Mouse (Mus musculus): ENCODE measurements around the gene Ston2. TPM values are rescaled to one million over a fixed set of nuclear protein-coding genes. Genes with fewer than 3 reads are reported as not detected.
A peak's percentile ranks its signal among the peaks of the same experiment; 100 is the strongest.

Ston2 gene
- polyA plus RNA-seq, 1 experiment from 2014 or later: 8.0 TPM

- Histone ChIP-seq H3K4me3 (no peak overlapping the region), H3K4me1 (0 out of 2 replicates have a peak, but pooled peaks cover 5% of the 10 kb centered on the region), H3K27ac (no peak overlapping the region), H3K4me2 (replicated peaks) (no peak overlapping the region), H3K9me3 (replicated peaks) (no peaks in the 10 kb centered on the region), H3K36me3 (no peaks in the 10 kb centered on the region), H3K9ac (no peak overlapping the region), H3K27me3 (peaks cover 6% of the 10 kb centered on the region; the same call in 1 of the 2 replicates)
- 88% methylated on average over 5 of the region's 5 CpGs for WGBS
- no peak for ATAC-seq (ENCODE audit: low FRiP score)
Observed at GRCm38 (mm10) chr12:91781432-91781831, 6.8 kb downstream of the Ston2 start.

GRCm38 (mm10) chr12:91780531-91780930, 7.7 kb downstream of the Ston2 start:
- WGBS: 77% methylated on average over 3 of the region's 3 CpGs
- H3K27ac ChIP-seq: no peak overlapping the region
- H3K4me1 ChIP-seq: 0 out of 2 replicates have a peak, but pooled peaks cover 5% of the 10 kb centered on the region
- no peak overlapping the region for H3K9ac ChIP-seq
- H3K27me3 ChIP-seq: peaks cover 6% of the 10 kb centered on the region; the same call in 1 of the 2 replicates
- H3K4me3 ChIP-seq: no peak overlapping the region
- no peak for ATAC-seq (ENCODE audit: low FRiP score)
- no peak overlapping the region for H3K4me2 ChIP-seq (replicated peaks)
- H3K36me3 ChIP-seq: no peaks in the 10 kb centered on the region
- H3K9me3 ChIP-seq (replicated peaks): no peaks in the 10 kb centered on the region

- no peak overlapping the region for H3K27ac ChIP-seq
Observed at GRCm38 (mm10) chr12:91779004-91779365, 9.2 kb downstream of the Ston2 start.

GRCm38 (mm10) chr12:91778211-91779003, 9.8 kb downstream of the Ston2 start:
- ATAC-seq (ENCODE audit: low FRiP score): peak; percentile 88
- Histone ChIP-seq H3K27ac (no peak overlapping the region), H3K4me2 (replicated peaks) (peak overlapping the region; percentile 98), H3K9ac (peak overlapping the region; percentile 62), H3K27me3 (peaks cover 6% of the 10 kb centered on the region; the same call in 1 of the 2 replicates), H3K9me3 (replicated peaks) (no peaks in the 10 kb centered on the region), H3K36me3 (no peaks in the 10 kb centered on the region), H3K4me3 (peak overlapping the region; percentile 78), H3K4me1 (0 out of 2 replicates have a peak, but pooled peaks cover 5% of the 10 kb centered on the region)
- 2% methylated on average over 50 of the region's 51 CpGs for WGBS

More at GRCm38 (mm10) chr12:91779004-91779365, 9.2 kb downstream of the Ston2 start:
- Histone ChIP-seq H3K4me1 (0 out of 2 replicates have a peak, but pooled peaks cover 5% of the 10 kb centered on the region), H3K9me3 (replicated peaks) (no peaks in the 10 kb centered on the region), H3K4me3 (peak overlapping the region; percentile 78), H3K9ac (peak overlapping the region; percentile 62), H3K4me2 (replicated peaks) (peak overlapping the region; percentile 98), H3K27me3 (peaks cover 6% of the 10 kb centered on the region; the same call in 1 of the 2 replicates), H3K36me3 (no peaks in the 10 kb centered on the region)
- peak; percentile 96 for ATAC-seq (ENCODE audit: low FRiP score)
- under 1% methylated on average over 35 of the region's 35 CpGs for WGBS

- Histone ChIP-seq H3K9me3 (replicated peaks) (no peaks in the 10 kb centered on the region), H3K4me3 (no peak overlapping the region), H3K27ac (no peak overlapping the region), H3K4me2 (replicated peaks) (no peak overlapping the region), H3K27me3 (peaks cover 6% of the 10 kb centered on the region; the same call in 1 of the 2 replicates), H3K36me3 (no peaks in the 10 kb centered on the region), H3K4me1 (0 out of 2 replicates have a peak, but pooled peaks cover 5% of the 10 kb centered on the region), H3K9ac (no peak overlapping the region)
- WGBS: 86% methylated on average over 5 of the region's 5 CpGs
- no peak for ATAC-seq (ENCODE audit: low FRiP score)
Observed at GRCm38 (mm10) chr12:91776342-91776741, 11.8 kb downstream of the Ston2 start.

GRCm38 (mm10) chr12:91774811-91775284, 13.3 kb downstream of the Ston2 start:
- no peaks in the 10 kb centered on the region for H3K36me3 ChIP-seq
- ATAC-seq (ENCODE audit: low FRiP score): no peak
- no peaks in the 10 kb centered on the region for H3K9me3 ChIP-seq (replicated peaks)
- H3K4me2 ChIP-seq (replicated peaks): no peak overlapping the region
- 0 out of 2 replicates have a peak, but pooled peaks cover 5% of the 10 kb centered on the region for H3K4me1 ChIP-seq
- WGBS: 75% methylated on average over 8 of the region's 8 CpGs
- no peak overlapping the region for H3K27ac ChIP-seq
- H3K9ac ChIP-seq: no peak overlapping the region
- H3K4me3 ChIP-seq: no peak overlapping the region
- H3K27me3 ChIP-seq: peaks cover 4% of the 10 kb centered on the region; the same call in 1 of the 2 replicates

GRCm38 (mm10) chr12:91768871-91769270, 19.3 kb downstream of the Ston2 start:
- no peaks in the 10 kb centered on the region for H3K27me3 ChIP-seq
- 91% methylated on average over 2 of the region's 2 CpGs for WGBS
- H3K36me3 ChIP-seq: no peaks in the 10 kb centered on the region
- no peak overlapping the region for H3K9ac ChIP-seq
- no peak overlapping the region for H3K27ac ChIP-seq
- H3K4me2 ChIP-seq (replicated peaks): no peak overlapping the region
- peaks cover 27% of the 10 kb centered on the region for H3K4me1 ChIP-seq
- H3K4me3 ChIP-seq: no peak overlapping the region
- no peak for ATAC-seq (ENCODE audit: low FRiP score)
- no peaks in the 10 kb centered on the region for H3K9me3 ChIP-seq (replicated peaks)

GRCm38 (mm10) chr12:91768176-91768575, 20.0 kb downstream of the Ston2 start:
- H3K9ac ChIP-seq: no peak overlapping the region
- H3K9me3 ChIP-seq (replicated peaks): no peaks in the 10 kb centered on the region
- no peak overlapping the region for H3K27ac ChIP-seq
- H3K4me3 ChIP-seq: no peak overlapping the region
- H3K4me1 ChIP-seq: peaks cover 27% of the 10 kb centered on the region
- no peak overlapping the region for H3K4me2 ChIP-seq (replicated peaks)
- no peaks in the 10 kb centered on the region for H3K27me3 ChIP-seq
- H3K36me3 ChIP-seq: no peaks in the 10 kb centered on the region
- no peak for ATAC-seq (ENCODE audit: low FRiP score)
- 93% methylated on average over 6 of the region's 6 CpGs for WGBS

- H3K9ac ChIP-seq: no peak overlapping the region
- H3K4me2 ChIP-seq (replicated peaks): peak overlapping the region; percentile 41
- 25% methylated on average over 14 of the region's 14 CpGs for WGBS
- H3K27ac ChIP-seq: no peak overlapping the region
- H3K36me3 ChIP-seq: no peaks in the 10 kb centered on the region
- H3K4me3 ChIP-seq: no peak overlapping the region
- peak; percentile 84 for ATAC-seq (ENCODE audit: low FRiP score)
- H3K27me3 ChIP-seq: no peaks in the 10 kb centered on the region
- H3K4me1 ChIP-seq: peaks cover 27% of the 10 kb centered on the region
- H3K9me3 ChIP-seq (replicated peaks): no peaks in the 10 kb centered on the region
Observed at GRCm38 (mm10) chr12:91766338-91767107, 21.7 kb downstream of the Ston2 start.

GRCm38 (mm10) chr12:91765504-91765903, 22.7 kb downstream of the Ston2 start:
- Histone ChIP-seq H3K36me3 (no peaks in the 10 kb centered on the region), H3K27ac (no peak overlapping the region), H3K4me1 (peaks cover 27% of the 10 kb centered on the region), H3K27me3 (no peaks in the 10 kb centered on the region), H3K9me3 (replicated peaks) (no peaks in the 10 kb centered on the region), H3K4me3 (no peak overlapping the region), H3K9ac (no peak overlapping the region), H3K4me2 (replicated peaks) (no peak overlapping the region)
- WGBS: 56% methylated on average over 13 of the region's 13 CpGs
- ATAC-seq (ENCODE audit: low FRiP score): 0 out of 2 replicates have a peak, but pooled peaks have one; percentile 5

- no peak overlapping the region for H3K9ac ChIP-seq
- H3K9me3 ChIP-seq (replicated peaks): no peaks in the 10 kb centered on the region
- WGBS: 7% methylated on average over 2 of the region's 2 CpGs
- peaks cover 27% of the 10 kb centered on the region for H3K4me1 ChIP-seq
- H3K4me2 ChIP-seq (replicated peaks): no peak overlapping the region
- H3K27me3 ChIP-seq: no peaks in the 10 kb centered on the region
- no peak overlapping the region for H3K27ac ChIP-seq
- no peaks in the 10 kb centered on the region for H3K36me3 ChIP-seq
- no peak overlapping the region for H3K4me3 ChIP-seq
- no peak for ATAC-seq (ENCODE audit: low FRiP score)
Observed at GRCm38 (mm10) chr12:91765054-91765453, 23.1 kb downstream of the Ston2 start.

GRCm38 (mm10) chr12:91764471-91764870, 23.7 kb downstream of the Ston2 start:
- H3K4me2 ChIP-seq (replicated peaks): no peak overlapping the region
- H3K27me3 ChIP-seq: no peaks in the 10 kb centered on the region
- H3K4me1 ChIP-seq: peaks cover 27% of the 10 kb centered on the region
- H3K36me3 ChIP-seq: no peaks in the 10 kb centered on the region
- H3K4me3 ChIP-seq: no peak overlapping the region
- whole genome bisulfite sequencing: 51% methylated on average over 2 of the region's 2 CpGs
- ATAC-seq (ENCODE audit: low FRiP score): no peak
- no peaks in the 10 kb centered on the region for H3K9me3 ChIP-seq (replicated peaks)
- H3K27ac ChIP-seq: no peak overlapping the region
- no peak overlapping the region for H3K9ac ChIP-seq

All from hindbrain, embryonic 12.5 days (tissue).